Mouse (Mus musculus): ENCODE data around the gene 5730455P16Rik. TPM values are rescaled to one million over a fixed set of nuclear protein-coding genes. Genes with fewer than 3 reads are reported as not detected.
"Not testable (repeated sequence)": the region's sequence is repeated elsewhere in the genome, so short reads cannot be mapped to it uniquely, and the experiment has no call there.

The 5730455P16Rik gene
- polyA plus RNA-seq, 1 experiment from 2014 or later = 15.9 TPM

GRCm38 (mm10) chr11:80417085-80417484 lies 39.3 kb upstream of the 5730455P16Rik start:
- DNase-seq (ENCODE audit: low spot score) (no peak), ATAC-seq (replicated peaks; ENCODE audit: low FRiP score) (no peak)
- Histone ChIP-seq H3K9me3 (ENCODE audit: control insufficient read depth, low read length) (no peaks in the 10 kb centered on the region), H3K36me3 (ENCODE audit: control insufficient read depth, insufficient read depth, low read length) (peaks cover 2% of the 10 kb centered on the region; the same call in 1 of the 2 replicates), H3K27ac (ENCODE audit: low read depth, low read length) (no peak overlapping the region), H3K4me1 (replicated peaks; ENCODE audit: control insufficient read depth, insufficient read depth, low read length) (peaks cover 2% of the 10 kb centered on the region; the same call in 1 of the 2 replicates), H3K4me3 (ENCODE audit: low read depth, low read length) (no peak overlapping the region), H3K9ac (ENCODE audit: low read depth, low read length) (no peak overlapping the region), H3K4me2 (no peak overlapping the region), H3K27me3 (replicated peaks; ENCODE audit: control insufficient read depth, insufficient read depth, low read length) (no peaks in the 10 kb centered on the region)
- 83% methylated on average over 5 of the region's 5 CpGs for WGBS

- no peak for DNase-seq (ENCODE audit: low spot score)
- Histone ChIP-seq H3K36me3 (ENCODE audit: control insufficient read depth, insufficient read depth, low read length) (peaks cover 17% of the 10 kb centered on the region), H3K27me3 (replicated peaks; ENCODE audit: control insufficient read depth, insufficient read depth, low read length) (no peaks in the 10 kb centered on the region), H3K4me1 (replicated peaks; ENCODE audit: control insufficient read depth, insufficient read depth, low read length) (peaks cover 3% of the 10 kb centered on the region), H3K4me2 (no peak overlapping the region), H3K27ac (ENCODE audit: low read depth, low read length) (no peak overlapping the region), H3K9me3 (ENCODE audit: control insufficient read depth, low read length) (no peaks in the 10 kb centered on the region), H3K4me3 (ENCODE audit: low read depth, low read length) (no peak overlapping the region), H3K9ac (ENCODE audit: low read depth, low read length) (no peak overlapping the region)
- WGBS = 71% methylated on average over 2 of the region's 2 CpGs
- ATAC-seq (replicated peaks; ENCODE audit: low FRiP score) = peak; percentile 50
Observed at GRCm38 (mm10) chr11:80410377-80410776, 32.5 kb upstream of the 5730455P16Rik start.

DNA sequence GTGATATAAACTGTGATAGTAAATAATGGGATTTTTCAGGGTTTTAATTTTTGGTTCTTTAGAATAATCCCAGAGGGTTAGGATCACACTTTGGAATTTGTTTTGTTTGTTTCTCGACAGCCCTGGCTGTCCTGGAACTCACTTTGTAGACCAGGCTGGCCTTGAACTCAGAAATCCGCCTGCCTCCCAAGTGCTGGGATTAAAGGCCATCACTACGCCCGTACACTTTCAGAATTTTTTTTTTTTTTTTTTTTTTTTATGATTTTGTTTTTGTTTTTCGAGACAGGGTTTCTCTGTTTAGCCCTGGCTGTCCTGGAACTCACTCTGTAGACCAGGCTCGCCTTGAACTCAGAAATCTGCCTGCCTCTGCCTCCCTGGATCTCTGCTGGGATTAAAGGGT lies 30.0 kb upstream of the 5730455P16Rik start:
- DNase-seq (ENCODE audit: low spot score); H3K4me2 ChIP-seq; H3K4me3 ChIP-seq (ENCODE audit: low read depth, low read length); H3K9ac ChIP-seq (ENCODE audit: low read depth, low read length); H3K27me3 ChIP-seq (replicated peaks; ENCODE audit: control insufficient read depth, insufficient read depth, low read length); ATAC-seq (replicated peaks; ENCODE audit: low FRiP score); H3K27ac ChIP-seq (ENCODE audit: low read depth, low read length); H3K4me1 ChIP-seq (replicated peaks; ENCODE audit: control insufficient read depth, insufficient read depth, low read length); H3K9me3 ChIP-seq (ENCODE audit: control insufficient read depth, low read length): not testable (repeated sequence)
- 95% methylated on average over 6 of the region's 6 CpGs for WGBS
- H3K36me3 ChIP-seq (ENCODE audit: control insufficient read depth, insufficient read depth, low read length) = peaks cover 28% of the 10 kb centered on the region

- 90% methylated on average over 4 of the region's 4 CpGs for WGBS
- DNase-seq (ENCODE audit: low spot score) (no peak), ATAC-seq (replicated peaks; ENCODE audit: low FRiP score) (no peak)
- no peaks in the 10 kb centered on the region for H3K9me3 ChIP-seq (ENCODE audit: control insufficient read depth, low read length)
- no peak overlapping the region for H3K4me3 ChIP-seq (ENCODE audit: low read depth, low read length)
- H3K36me3 ChIP-seq (ENCODE audit: control insufficient read depth, insufficient read depth, low read length) = peaks cover 41% of the 10 kb centered on the region
- H3K9ac ChIP-seq (ENCODE audit: low read depth, low read length) = no peak overlapping the region
- H3K4me1 ChIP-seq (replicated peaks; ENCODE audit: control insufficient read depth, insufficient read depth, low read length) = no peaks in the 10 kb centered on the region
- H3K27me3 ChIP-seq (replicated peaks; ENCODE audit: control insufficient read depth, insufficient read depth, low read length) = no peaks in the 10 kb centered on the region
- no peak overlapping the region for H3K4me2 ChIP-seq
- no peak overlapping the region for H3K27ac ChIP-seq (ENCODE audit: low read depth, low read length)
Observed at GRCm38 (mm10) chr11:80396617-80397016, 18.8 kb upstream of the 5730455P16Rik start.

- Histone ChIP-seq H3K4me1 (replicated peaks; ENCODE audit: control insufficient read depth, insufficient read depth, low read length) (no peaks in the 10 kb centered on the region), H3K36me3 (ENCODE audit: control insufficient read depth, insufficient read depth, low read length) (peaks cover 44% of the 10 kb centered on the region), H3K27ac (ENCODE audit: low read depth, low read length) (no peak overlapping the region), H3K4me2 (no peak overlapping the region), H3K9ac (ENCODE audit: low read depth, low read length) (no peak overlapping the region), H3K27me3 (replicated peaks; ENCODE audit: control insufficient read depth, insufficient read depth, low read length) (no peaks in the 10 kb centered on the region), H3K9me3 (ENCODE audit: control insufficient read depth, low read length) (no peaks in the 10 kb centered on the region), H3K4me3 (ENCODE audit: low read depth, low read length) (no peak overlapping the region)
- ATAC-seq (replicated peaks; ENCODE audit: low FRiP score) (no peak), DNase-seq (ENCODE audit: low spot score) (no peak)
- WGBS = 92% methylated on average over 3 of the region's 3 CpGs
Observed at GRCm38 (mm10) chr11:80395930-80396329, 18.1 kb upstream of the 5730455P16Rik start.

DNA sequence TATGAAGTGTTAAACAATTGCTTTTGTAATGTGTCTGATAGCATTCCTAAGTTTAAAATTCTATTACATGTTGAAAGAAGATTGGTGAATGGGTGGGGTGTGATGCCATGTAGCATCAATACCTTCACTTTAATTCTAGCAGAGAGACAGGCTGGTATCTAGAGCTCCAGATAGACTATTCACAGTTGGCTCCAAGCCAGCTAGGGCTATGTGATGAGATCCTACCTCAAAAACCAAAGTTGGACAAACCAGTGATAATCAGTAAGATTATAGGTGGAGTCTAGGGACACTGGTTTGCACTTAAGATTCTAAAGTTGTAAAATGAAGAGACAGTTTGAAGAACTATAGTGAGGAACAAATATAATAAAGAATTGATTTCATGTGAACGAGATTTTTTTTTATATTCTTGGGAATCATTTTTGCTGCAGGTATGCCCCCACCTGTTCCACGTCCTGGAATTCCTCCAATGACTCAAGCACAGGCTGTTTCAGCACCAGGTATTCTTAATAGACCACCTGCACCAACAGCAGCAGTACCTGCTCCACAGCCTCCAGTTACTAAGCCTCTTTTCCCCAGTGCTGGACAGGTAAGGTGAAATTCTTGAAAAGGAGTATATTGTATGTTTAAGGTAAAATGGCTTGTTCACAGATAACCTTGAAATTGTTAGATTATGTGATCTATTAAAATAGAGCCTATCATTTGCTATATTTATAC lies 13.7 kb upstream of the 5730455P16Rik start:
- 93% methylated on average over 2 of the region's 2 CpGs for WGBS
- no peak overlapping the region for H3K27ac ChIP-seq (ENCODE audit: low read depth, low read length)
- no peak overlapping the region for H3K9ac ChIP-seq (ENCODE audit: low read depth, low read length)
- H3K36me3 ChIP-seq (ENCODE audit: control insufficient read depth, insufficient read depth, low read length) = peaks cover 55% of the 10 kb centered on the region
- H3K27me3 ChIP-seq (replicated peaks; ENCODE audit: control insufficient read depth, insufficient read depth, low read length) = no peaks in the 10 kb centered on the region
- H3K4me3 ChIP-seq (ENCODE audit: low read depth, low read length) = no peak overlapping the region
- DNase-seq (ENCODE audit: low spot score) (no peak), ATAC-seq (replicated peaks; ENCODE audit: low FRiP score) (no peak)
- H3K4me2 ChIP-seq = no peak overlapping the region
- H3K4me1 ChIP-seq (replicated peaks; ENCODE audit: control insufficient read depth, insufficient read depth, low read length) = peaks cover 4% of the 10 kb centered on the region
- no peaks in the 10 kb centered on the region for H3K9me3 ChIP-seq (ENCODE audit: control insufficient read depth, low read length)

- Histone ChIP-seq H3K4me1 (replicated peaks; ENCODE audit: control insufficient read depth, insufficient read depth, low read length) (peaks cover 16% of the 10 kb centered on the region), H3K4me2 (no peak overlapping the region), H3K9ac (ENCODE audit: low read depth, low read length) (no peak overlapping the region), H3K27me3 (replicated peaks; ENCODE audit: control insufficient read depth, insufficient read depth, low read length) (no peaks in the 10 kb centered on the region), H3K27ac (ENCODE audit: low read depth, low read length) (no peak overlapping the region), H3K4me3 (ENCODE audit: low read depth, low read length) (no peak overlapping the region), H3K36me3 (ENCODE audit: control insufficient read depth, insufficient read depth, low read length) (peaks cover 51% of the 10 kb centered on the region), H3K9me3 (ENCODE audit: control insufficient read depth, low read length) (no peaks in the 10 kb centered on the region)
- WGBS = 82% methylated on average over 1 of the region's 1 CpGs
- no peak for ATAC-seq (replicated peaks; ENCODE audit: low FRiP score)
- DNase-seq (ENCODE audit: low spot score) = no peak
Observed at GRCm38 (mm10) chr11:80389885-80390284, 12.1 kb upstream of the 5730455P16Rik start.

DNA sequence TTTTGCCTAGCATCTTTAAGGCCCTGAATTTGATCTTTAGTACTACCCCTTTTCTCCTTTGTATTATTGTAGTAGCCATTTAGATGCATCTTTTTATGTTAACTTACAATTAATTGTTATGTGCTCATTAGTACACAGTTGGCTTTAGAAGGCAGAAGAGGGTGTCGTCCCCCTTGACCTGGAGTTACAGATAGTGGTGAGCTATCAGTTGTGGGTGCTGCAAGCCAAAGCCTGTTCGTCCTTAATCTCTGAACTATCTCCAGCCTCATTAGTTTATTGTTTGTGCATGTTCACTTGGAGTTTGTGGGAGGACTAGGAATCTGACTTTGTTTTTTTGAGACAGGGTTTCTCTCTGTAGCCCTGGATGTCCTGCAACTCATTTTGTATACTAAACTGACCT lies 9.0 kb upstream of the 5730455P16Rik start:
- Histone ChIP-seq H3K27ac (ENCODE audit: low read depth, low read length) (no peak overlapping the region), H3K9me3 (ENCODE audit: control insufficient read depth, low read length) (no peaks in the 10 kb centered on the region), H3K36me3 (ENCODE audit: control insufficient read depth, insufficient read depth, low read length) (peaks cover 41% of the 10 kb centered on the region), H3K4me2 (peak overlapping the region; percentile 82), H3K27me3 (replicated peaks; ENCODE audit: control insufficient read depth, insufficient read depth, low read length) (no peaks in the 10 kb centered on the region), H3K4me3 (ENCODE audit: low read depth, low read length) (peak overlapping the region; percentile 95), H3K4me1 (replicated peaks; ENCODE audit: control insufficient read depth, insufficient read depth, low read length) (peaks cover 16% of the 10 kb centered on the region), H3K9ac (ENCODE audit: low read depth, low read length) (no peak overlapping the region)
- ATAC-seq (replicated peaks; ENCODE audit: low FRiP score) (no peak; the same call in 1 of the 2 replicates), DNase-seq (ENCODE audit: low spot score) (no peak)
- WGBS = 34% methylated on average over 2 of the region's 2 CpGs

- DNase-seq (ENCODE audit: low spot score) = no peak
- no peaks in the 10 kb centered on the region for H3K27me3 ChIP-seq (replicated peaks; ENCODE audit: control insufficient read depth, insufficient read depth, low read length)
- H3K36me3 ChIP-seq (ENCODE audit: control insufficient read depth, insufficient read depth, low read length) = peaks cover 33% of the 10 kb centered on the region
- peaks cover 16% of the 10 kb centered on the region for H3K4me1 ChIP-seq (replicated peaks; ENCODE audit: control insufficient read depth, insufficient read depth, low read length)
- WGBS = 53% methylated on average over 4 of the region's 4 CpGs
- no peaks in the 10 kb centered on the region for H3K9me3 ChIP-seq (ENCODE audit: control insufficient read depth, low read length)
- no peak for ATAC-seq (replicated peaks; ENCODE audit: low FRiP score)
- H3K27ac ChIP-seq (ENCODE audit: low read depth, low read length) = no peak overlapping the region
- peak overlapping the region; percentile 95 for H3K4me3 ChIP-seq (ENCODE audit: low read depth, low read length)
- H3K9ac ChIP-seq (ENCODE audit: low read depth, low read length) = peak overlapping the region; percentile 69
- peak overlapping the region; percentile 82 for H3K4me2 ChIP-seq
Observed at GRCm38 (mm10) chr11:80385055-80385454, 7.2 kb upstream of the 5730455P16Rik start.

Measured in liver, embryonic 11.5 days (tissue).